Mouse (Mus musculus): ENCODE measurements around the gene Mlec. TPM values are rescaled to one million over a fixed set of nuclear protein-coding genes. Genes with fewer than 3 reads are reported as not detected.
"Not testable (repeated sequence)": the region's sequence is repeated elsewhere in the genome, so short reads cannot be mapped to it uniquely, and the experiment has no call there.

Mlec gene
- polyA plus RNA-seq, 1 experiment = 39.1 TPM

- Histone ChIP-seq H3K4me1 (ENCODE audit: control insufficient read depth, insufficient read depth, insufficient read length) (no peaks in the 10 kb centered on the region; the same call in none of the 2 replicates), H3K4me3 (ENCODE audit: extremely low read depth, insufficient read depth, insufficient read length) (peak within 1 kb of the TSS; percentile 92), H3K27me3 (ENCODE audit: control insufficient read depth, insufficient read depth, low read length) (no peaks in the 10 kb centered on the region), H3K27ac (ENCODE audit: insufficient read depth, low read length) (no peak within 1 kb of the TSS; the same call in 1 of the 2 replicates), H3K36me3 (ENCODE audit: control insufficient read depth, insufficient read depth, low read length) (peaks cover 2% of the 10 kb centered on the region; the same call in 1 of the 2 replicates)
- DNase-seq (ENCODE audit: low read depth in 1 of 2, low spot score in 2 of 2) = peak; percentile 56 to 84
- under 1% methylated on average over 39 of the region's 39 CpGs for WGBS
- TF ChIP-seq POLR2A (IDR thresholded peaks at IDR 0.05; ENCODE audit: low read depth, low read length) (peak; percentile 25; the same call in 1 of the 2 replicates), CTCF (IDR thresholded peaks at IDR 0.05; ENCODE audit: extremely low read depth, insufficient read depth, insufficient read length, insufficient replicate concordance) (no peak)
Measured at GRCm38 (mm10) chr5:115118961-115119570, 38.9 kb downstream of the Mlec start, which contains the start of gene Acads. Acads (minus strand) TSS chr5:115119346.

GRCm38 (mm10) chr5:115117467-115117866, 40.5 kb downstream of the Mlec start:
- no peak for DNase-seq (ENCODE audit: low read depth in 1 of 2, low spot score in 2 of 2)
- WGBS = 97% methylated on average over 13 of the region's 13 CpGs

GRCm38 (mm10) chr5:115116426-115116825, 41.6 kb downstream of the Mlec start:
- Histone ChIP-seq H3K36me3 (ENCODE audit: control insufficient read depth, insufficient read depth, low read length) (peaks cover 5% of the 10 kb centered on the region; the same call in 1 of the 2 replicates), H3K4me1 (ENCODE audit: control insufficient read depth, insufficient read depth, insufficient read length) (no peaks in the 10 kb centered on the region; the same call in none of the 2 replicates), H3K27me3 (ENCODE audit: control insufficient read depth, insufficient read depth, low read length) (no peaks in the 10 kb centered on the region), H3K27ac (ENCODE audit: insufficient read depth, low read length) (no peak overlapping the region), H3K4me3 (ENCODE audit: extremely low read depth, insufficient read depth, insufficient read length) (no peak overlapping the region)
- DNase-seq (ENCODE audit: low read depth in 1 of 2, low spot score in 2 of 2) = no peak
- WGBS = 85% methylated on average over 3 of the region's 3 CpGs
- TF ChIP-seq POLR2A (IDR thresholded peaks at IDR 0.05; ENCODE audit: low read depth, low read length) (no peak), CTCF (IDR thresholded peaks at IDR 0.05; ENCODE audit: extremely low read depth, insufficient read depth, insufficient read length, insufficient replicate concordance) (no peak)

More at GRCm38 (mm10) chr5:115117467-115117866, 40.5 kb downstream of the Mlec start:
- TF ChIP-seq CTCF (IDR thresholded peaks at IDR 0.05; ENCODE audit: extremely low read depth, insufficient read depth, insufficient read length, insufficient replicate concordance) = no peak
- TF ChIP-seq POLR2A (IDR thresholded peaks at IDR 0.05; ENCODE audit: low read depth, low read length) = no peak
- Histone ChIP-seq H3K4me3 (ENCODE audit: extremely low read depth, insufficient read depth, insufficient read length) (no peak overlapping the region), H3K36me3 (ENCODE audit: control insufficient read depth, insufficient read depth, low read length) (peaks cover under 1% of the 10 kb centered on the region; the same call in 1 of the 2 replicates), H3K4me1 (ENCODE audit: control insufficient read depth, insufficient read depth, insufficient read length) (no peaks in the 10 kb centered on the region; the same call in none of the 2 replicates), H3K27me3 (ENCODE audit: control insufficient read depth, insufficient read depth, low read length) (no peaks in the 10 kb centered on the region), H3K27ac (ENCODE audit: insufficient read depth, low read length) (no peak overlapping the region)

GRCm38 (mm10) chr5:115114501-115114900, 43.5 kb downstream of the Mlec start:
- DNase-seq (ENCODE audit: low read depth in 1 of 2, low spot score in 2 of 2) = no peak
- peaks cover 5% of the 10 kb centered on the region; the same call in 1 of the 2 replicates for H3K36me3 ChIP-seq (ENCODE audit: control insufficient read depth, insufficient read depth, low read length)
- 97% methylated on average over 8 of the region's 8 CpGs for WGBS
- H3K27me3 ChIP-seq (ENCODE audit: control insufficient read depth, insufficient read depth, low read length) = no peaks in the 10 kb centered on the region
- TF ChIP-seq POLR2A (IDR thresholded peaks at IDR 0.05; ENCODE audit: low read depth, low read length) (no peak), CTCF (IDR thresholded peaks at IDR 0.05; ENCODE audit: extremely low read depth, insufficient read depth, insufficient read length, insufficient replicate concordance) (no peak)
- H3K4me3 ChIP-seq (ENCODE audit: extremely low read depth, insufficient read depth, insufficient read length) = no peak overlapping the region
- H3K4me1 ChIP-seq (ENCODE audit: control insufficient read depth, insufficient read depth, insufficient read length) = no peaks in the 10 kb centered on the region; the same call in none of the 2 replicates
- no peak overlapping the region for H3K27ac ChIP-seq (ENCODE audit: insufficient read depth, low read length)

- Histone ChIP-seq H3K27me3 (ENCODE audit: control insufficient read depth, insufficient read depth, low read length) (no peaks in the 10 kb centered on the region), H3K4me3 (ENCODE audit: extremely low read depth, insufficient read depth, insufficient read length) (no peak overlapping the region), H3K27ac (ENCODE audit: insufficient read depth, low read length) (no peak overlapping the region), H3K36me3 (ENCODE audit: control insufficient read depth, insufficient read depth, low read length) (peaks cover 5% of the 10 kb centered on the region; the same call in 1 of the 2 replicates), H3K4me1 (ENCODE audit: control insufficient read depth, insufficient read depth, insufficient read length) (no peaks in the 10 kb centered on the region)
- no peak for TF ChIP-seq CTCF (IDR thresholded peaks at IDR 0.05; ENCODE audit: extremely low read depth, insufficient read depth, insufficient read length, insufficient replicate concordance)
- no peak for TF ChIP-seq POLR2A (IDR thresholded peaks at IDR 0.05; ENCODE audit: low read depth, low read length)
- 92% methylated on average over 12 of the region's 12 CpGs for WGBS
- DNase-seq (ENCODE audit: low read depth in 1 of 2, low spot score in 2 of 2) = no peak
Measured at GRCm38 (mm10) chr5:115113244-115113643, 44.7 kb downstream of the Mlec start.

GRCm38 (mm10) chr5:115111156-115111555, 46.8 kb downstream of the Mlec start:
- Histone ChIP-seq H3K27ac (ENCODE audit: insufficient read depth, low read length) (no peak overlapping the region), H3K36me3 (ENCODE audit: control insufficient read depth, insufficient read depth, low read length) (peaks cover 5% of the 10 kb centered on the region; the same call in 1 of the 2 replicates), H3K4me1 (ENCODE audit: control insufficient read depth, insufficient read depth, insufficient read length) (no peaks in the 10 kb centered on the region), H3K4me3 (ENCODE audit: extremely low read depth, insufficient read depth, insufficient read length) (no peak overlapping the region), H3K27me3 (ENCODE audit: control insufficient read depth, insufficient read depth, low read length) (no peaks in the 10 kb centered on the region)
- no peak for TF ChIP-seq POLR2A (IDR thresholded peaks at IDR 0.05; ENCODE audit: low read depth, low read length)
- no peak for TF ChIP-seq CTCF (IDR thresholded peaks at IDR 0.05; ENCODE audit: extremely low read depth, insufficient read depth, insufficient read length, insufficient replicate concordance)
- DNase-seq (ENCODE audit: low read depth in 1 of 2, low spot score in 2 of 2) = no peak
- 93% methylated on average over 8 of the region's 8 CpGs for WGBS

- not testable (repeated sequence) for H3K4me1 ChIP-seq (ENCODE audit: control insufficient read depth, insufficient read depth, insufficient read length); H3K27me3 ChIP-seq (ENCODE audit: control insufficient read depth, insufficient read depth, low read length); DNase-seq (ENCODE audit: low read depth in 1 of 2, low spot score in 2 of 2); H3K4me3 ChIP-seq (ENCODE audit: extremely low read depth, insufficient read depth, insufficient read length); H3K27ac ChIP-seq (ENCODE audit: insufficient read depth, low read length)
- WGBS = 95% methylated on average over 23 of the region's 23 CpGs
- peaks cover 11% of the 10 kb centered on the region for H3K36me3 ChIP-seq (ENCODE audit: control insufficient read depth, insufficient read depth, low read length)
Measured at GRCm38 (mm10) chr5:115103253-115103652, 54.7 kb downstream of the Mlec start.
